Mouse (Mus musculus) colon, adult 2 months (tissue): Measurements from ENCODE around the gene Tor3a. TPM values are rescaled to one million over a fixed set of nuclear protein-coding genes. Genes with fewer than 3 reads are reported as not detected.

ENCODE experiments used
- polyA plus RNA-seq: library from polyadenylated mRNA; depleted of rRNA; stranded (reverse); fragments of >200 nt; gene quantifications from 2 replicates; pipeline ENCODE4 v1.2.3, GENCODE M21; 2012; rRNA removed

The Tor3a gene
- polyA plus RNA-seq = 83.1 and 112 TPM in 2 replicates

GRCm38 (mm10) chr1:156674195-156675000 is at the start of gene Tor3a:
Gene Tor3a (minus strand): TSS chr1:156674356.

GRCm38 (mm10) chr1:156718950-156719805 is 45.0 kb upstream of the Tor3a start, which contains the start of gene Fam20b:
Gene Fam20b (minus strand): TSS chr1:156719086.

Other genes with a start within 250 kb of the Tor3a start
- gene Soat1, start 200.0 kb downstream of the Tor3a start, polyA plus RNA-seq = 23.0 and 25.7 TPM in 2 replicates
- 17.1 and 17.4 TPM in 2 replicates for gene Gm10031, start 150.3 kb downstream of the Tor3a start, polyA plus RNA-seq
- 5.3 TPM in 2 replicates for gene Abl2, start 115.6 kb downstream of the Tor3a start, polyA plus RNA-seq
- gene Fam20b, start 44.7 kb upstream of the Tor3a start, polyA plus RNA-seq = 32.0 and 35.0 TPM in 2 replicates
- gene Angptl1, start 164.2 kb upstream of the Tor3a start, polyA plus RNA-seq = 1.0 and 1.2 TPM in 2 replicates